Mouse (Mus musculus) kidney, adult 9 months (tissue): ENCODE measurements around the gene Rbm39.
"Not testable (repeated sequence)": the region's sequence is repeated elsewhere in the genome, so short reads cannot be mapped to it uniquely, and the experiment has no call there.

Source experiments
- DNase-seq: peaks from one replicate; pipeline ENCODE4 v3.0.0; 2022

Gene Rbm39

GRCm38 (mm10) chr2:156180094-156180821, at the start of gene Rbm39:
TSS of gene Rbm39 (minus strand) at chr2:156180238.
- DNase-seq, result peak; percentile 100

GRCm38 (mm10) chr2:156229171-156229570, 49.1 kb upstream of the Rbm39 start:
- DNase-seq, result no peak

- no peak for DNase-seq
Observed at GRCm38 (mm10) chr2:156227689-156228088, 47.7 kb upstream of the Rbm39 start.

GRCm38 (mm10) chr2:156224043-156224442, 44.0 kb upstream of the Rbm39 start:
- no peak for DNase-seq

GRCm38 (mm10) chr2:156222100-156222499, 42.1 kb upstream of the Rbm39 start:
- no peak for DNase-seq

GRCm38 (mm10) chr2:156217786-156218185, 37.7 kb upstream of the Rbm39 start:
- no peak for DNase-seq

GRCm38 (mm10) chr2:156203917-156204316, 23.9 kb upstream of the Rbm39 start:
- no peak for DNase-seq

- peak; percentile 86 for DNase-seq
Observed at GRCm38 (mm10) chr2:156202848-156203437, 22.9 kb upstream of the Rbm39 start.

GRCm38 (mm10) chr2:156201486-156201885, 21.4 kb upstream of the Rbm39 start:
- no peak for DNase-seq

- no peak for DNase-seq
Observed at GRCm38 (mm10) chr2:156199944-156200343, 19.9 kb upstream of the Rbm39 start.

- DNase-seq, result no peak
Observed at GRCm38 (mm10) chr2:156197129-156197911, 17.3 kb upstream of the Rbm39 start.

- peak; percentile 98 for DNase-seq
Observed at GRCm38 (mm10) chr2:156196302-156197128, 16.5 kb upstream of the Rbm39 start, which contains the start of gene Phf20. TSS of gene Phf20 (plus strand) at chr2:156196466.

- DNase-seq, result no peak
Observed at GRCm38 (mm10) chr2:156194571-156194970, 14.5 kb upstream of the Rbm39 start.

GRCm38 (mm10) chr2:156193066-156193862, 13.2 kb upstream of the Rbm39 start:
- no peak for DNase-seq

GRCm38 (mm10) chr2:156192068-156192467, 12.0 kb upstream of the Rbm39 start:
- DNase-seq, result no peak

GRCm38 (mm10) chr2:156191540-156191939, 11.5 kb upstream of the Rbm39 start:
- DNase-seq, result no peak

GRCm38 (mm10) chr2:156190004-156190896, 10.2 kb upstream of the Rbm39 start:
- no peak for DNase-seq

GRCm38 (mm10) chr2:156189241-156189640, 9.2 kb upstream of the Rbm39 start:
- DNase-seq, result not testable (repeated sequence)

- no peak for DNase-seq
Observed at GRCm38 (mm10) chr2:156181592-156181991, 1.6 kb upstream of the Rbm39 start.

GRCm38 (mm10) chr2:156180824-156181590, 969 bp upstream of the Rbm39 start:
- peak; percentile 42 for DNase-seq
